Mouse (Mus musculus): ENCODE measurements around the gene Cfap100. TPM values are rescaled to one million over a fixed set of nuclear protein-coding genes. Genes with fewer than 3 reads are reported as not detected.

The Cfap100 gene
- polyA plus RNA-seq, 1 experiment from 2014 or later: 0.57 TPM

GRCm38 (mm10) chr6:90393948-90394347 lies 34.6 kb downstream of the Cfap100 start:
- no peak for ATAC-seq (ENCODE audit: insufficient read depth)
- Histone ChIP-seq H3K36me3 (ENCODE audit: insufficient read depth) (peaks cover 36% of the 10 kb centered on the region; the same call in 1 of the 2 replicates), H3K27ac (ENCODE audit: low read depth) (no peak overlapping the region), H3K4me2 (no peak overlapping the region), H3K9ac (no peak overlapping the region), H3K4me3 (ENCODE audit: low read depth, low read length) (no peak overlapping the region), H3K9me3 (ENCODE audit: low read depth, low read length) (no peaks in the 10 kb centered on the region), H3K27me3 (ENCODE audit: insufficient read depth, low read length) (no peaks in the 10 kb centered on the region), H3K4me1 (ENCODE audit: insufficient read depth) (no peaks in the 10 kb centered on the region)
- DNase-seq: no peak
- 52% methylated on average over 3 of the region's 3 CpGs for WGBS
- TF ChIP-seq CTCF (IDR thresholded peaks at IDR 0.05; ENCODE audit: low read depth): no peak

GRCm38 (mm10) chr6:90390629-90391028 lies 38.0 kb downstream of the Cfap100 start:
- 83% methylated on average over 4 of the region's 4 CpGs for WGBS
- no peak for DNase-seq
- Histone ChIP-seq H3K27me3 (ENCODE audit: insufficient read depth, low read length) (no peaks in the 10 kb centered on the region), H3K4me2 (no peak overlapping the region), H3K9ac (no peak overlapping the region), H3K9me3 (ENCODE audit: low read depth, low read length) (no peaks in the 10 kb centered on the region), H3K4me1 (ENCODE audit: insufficient read depth) (no peaks in the 10 kb centered on the region), H3K27ac (ENCODE audit: low read depth) (no peak overlapping the region), H3K36me3 (ENCODE audit: insufficient read depth) (peaks cover 49% of the 10 kb centered on the region), H3K4me3 (ENCODE audit: low read depth, low read length) (no peak overlapping the region)
- no peak for TF ChIP-seq CTCF (IDR thresholded peaks at IDR 0.05; ENCODE audit: low read depth)
- no peak for ATAC-seq (ENCODE audit: insufficient read depth)

GRCm38 (mm10) chr6:90381465-90381864 lies 47.1 kb downstream of the Cfap100 start:
- Histone ChIP-seq H3K9me3 (ENCODE audit: low read depth, low read length) (no peaks in the 10 kb centered on the region), H3K4me1 (ENCODE audit: insufficient read depth) (no peaks in the 10 kb centered on the region), H3K27me3 (ENCODE audit: insufficient read depth, low read length) (no peaks in the 10 kb centered on the region), H3K9ac (no peak overlapping the region), H3K4me3 (ENCODE audit: low read depth, low read length) (no peak overlapping the region), H3K4me2 (no peak overlapping the region), H3K36me3 (ENCODE audit: insufficient read depth) (peaks cover 84% of the 10 kb centered on the region), H3K27ac (ENCODE audit: low read depth) (no peak overlapping the region)
- DNase-seq: no peak
- no peak for ATAC-seq (ENCODE audit: insufficient read depth)
- TF ChIP-seq CTCF (IDR thresholded peaks at IDR 0.05; ENCODE audit: low read depth): no peak
- WGBS: 93% methylated on average over 2 of the region's 2 CpGs

GRCm38 (mm10) chr6:90377708-90378107 lies 50.9 kb downstream of the Cfap100 start:
- H3K9ac ChIP-seq: no peak overlapping the region
- H3K9me3 ChIP-seq (ENCODE audit: low read depth, low read length): no peaks in the 10 kb centered on the region
- no peak overlapping the region for H3K27ac ChIP-seq (ENCODE audit: low read depth)
- H3K4me3 ChIP-seq (ENCODE audit: low read depth, low read length): no peak overlapping the region
- H3K27me3 ChIP-seq (ENCODE audit: insufficient read depth, low read length): no peaks in the 10 kb centered on the region
- no peak for TF ChIP-seq CTCF (IDR thresholded peaks at IDR 0.05; ENCODE audit: low read depth)
- H3K36me3 ChIP-seq (ENCODE audit: insufficient read depth): peaks cover 92% of the 10 kb centered on the region
- 90% methylated on average over 2 of the region's 2 CpGs for WGBS
- DNase-seq (no peak), ATAC-seq (ENCODE audit: insufficient read depth) (no peak)
- no peak overlapping the region for H3K4me2 ChIP-seq
- no peaks in the 10 kb centered on the region for H3K4me1 ChIP-seq (ENCODE audit: insufficient read depth)

- Histone ChIP-seq H3K36me3 (ENCODE audit: insufficient read depth) (peaks cover 66% of the 10 kb centered on the region), H3K4me3 (ENCODE audit: low read depth, low read length) (no peak overlapping the region), H3K4me1 (ENCODE audit: insufficient read depth) (peaks cover 5% of the 10 kb centered on the region), H3K9ac (no peak overlapping the region), H3K4me2 (no peak overlapping the region), H3K27me3 (ENCODE audit: insufficient read depth, low read length) (no peaks in the 10 kb centered on the region), H3K9me3 (ENCODE audit: low read depth, low read length) (no peaks in the 10 kb centered on the region), H3K27ac (ENCODE audit: low read depth) (no peak overlapping the region)
- WGBS: 68% methylated on average over 4 of the region's 4 CpGs
- no peak for TF ChIP-seq CTCF (IDR thresholded peaks at IDR 0.05; ENCODE audit: low read depth)
- DNase-seq: no peak
- ATAC-seq (ENCODE audit: insufficient read depth): no peak; the same call in 1 of the 2 replicates
Observed at GRCm38 (mm10) chr6:90374647-90375046, 54.0 kb downstream of the Cfap100 start.

- H3K9me3 ChIP-seq (ENCODE audit: low read depth, low read length): no peaks in the 10 kb centered on the region
- H3K4me3 ChIP-seq (ENCODE audit: low read depth, low read length): peak overlapping the region; percentile 90
- no peaks in the 10 kb centered on the region for H3K27me3 ChIP-seq (ENCODE audit: insufficient read depth, low read length)
- H3K4me1 ChIP-seq (ENCODE audit: insufficient read depth): peaks cover 5% of the 10 kb centered on the region
- DNase-seq (peak; percentile 51), ATAC-seq (ENCODE audit: insufficient read depth) (peak; percentile 83)
- peaks cover 26% of the 10 kb centered on the region for H3K36me3 ChIP-seq (ENCODE audit: insufficient read depth)
- H3K27ac ChIP-seq (ENCODE audit: low read depth): peak overlapping the region; percentile 72
- H3K9ac ChIP-seq: peak overlapping the region; percentile 78
- TF ChIP-seq CTCF (IDR thresholded peaks at IDR 0.05; ENCODE audit: low read depth): 0 out of 2 replicates have a peak, but pooled peaks have one; percentile 6
- WGBS: under 1% methylated on average over 81 of the region's 98 CpGs
- H3K4me2 ChIP-seq: peak overlapping the region; percentile 96
Observed at GRCm38 (mm10) chr6:90369725-90370553, 58.7 kb downstream of the Cfap100 start.

- 4% methylated on average over 40 of the region's 41 CpGs for WGBS
- H3K4me1 ChIP-seq (ENCODE audit: insufficient read depth): peaks cover 5% of the 10 kb centered on the region
- no peak for TF ChIP-seq CTCF (IDR thresholded peaks at IDR 0.05; ENCODE audit: low read depth)
- peak within 1 kb of the TSS; percentile 78 for H3K9ac ChIP-seq
- no peaks in the 10 kb centered on the region for H3K27me3 ChIP-seq (ENCODE audit: insufficient read depth, low read length)
- no peaks in the 10 kb centered on the region for H3K9me3 ChIP-seq (ENCODE audit: low read depth, low read length)
- DNase-seq (peak; percentile 99), ATAC-seq (ENCODE audit: insufficient read depth) (peak; percentile 98)
- peak within 1 kb of the TSS; percentile 72 for H3K27ac ChIP-seq (ENCODE audit: low read depth)
- peak within 1 kb of the TSS; percentile 90 for H3K4me3 ChIP-seq (ENCODE audit: low read depth, low read length)
- peak within 1 kb of the TSS; percentile 96 for H3K4me2 ChIP-seq
- peaks cover 18% of the 10 kb centered on the region for H3K36me3 ChIP-seq (ENCODE audit: insufficient read depth)
Observed at GRCm38 (mm10) chr6:90368976-90369724, 59.4 kb downstream of the Cfap100 start, which contains the start of gene Zxdc. Zxdc (plus strand) TSS chr6:90369492.

Measured in lung, embryonic 14.5 days (tissue).